Mouse (Mus musculus) thymus, postnatal 10 days (tissue): ENCODE data around the gene Slc25a45.

ENCODE experiments used
- DNase-seq, 2 experiments: peaks; one replicate each; pipeline ENCODE4 v3.0.0; 2021; ENCODE audit warnings: low spot score in 2 of 2

Gene Slc25a45

GRCm38 (mm10) chr19:5877618-5878361 lies at the start of gene Slc25a45:
TSS of gene Slc25a45 (plus strand) at chr19:5877808.
- peak; percentile 65 to 77 for DNase-seq

- DNase-seq = no peak
Observed at GRCm38 (mm10) chr19:5828155-5828554, 49.5 kb upstream of the Slc25a45 start.

- no peak for DNase-seq
Observed at GRCm38 (mm10) chr19:5828905-5829304, 48.7 kb upstream of the Slc25a45 start.

GRCm38 (mm10) chr19:5829958-5830615 lies 47.5 kb upstream of the Slc25a45 start:
- DNase-seq = no peak

GRCm38 (mm10) chr19:5830776-5831175 lies 46.8 kb upstream of the Slc25a45 start:
- no peak for DNase-seq

GRCm38 (mm10) chr19:5831224-5831957 lies 46.2 kb upstream of the Slc25a45 start:
- DNase-seq = no peak

GRCm38 (mm10) chr19:5831958-5832320 lies 45.7 kb upstream of the Slc25a45 start:
- no peak for DNase-seq

- DNase-seq = no peak
Observed at GRCm38 (mm10) chr19:5832326-5832725, 45.3 kb upstream of the Slc25a45 start.

- DNase-seq = no peak
Observed at GRCm38 (mm10) chr19:5833287-5834100, 44.1 kb upstream of the Slc25a45 start.

- no peak for DNase-seq
Observed at GRCm38 (mm10) chr19:5834260-5834925, 43.2 kb upstream of the Slc25a45 start.

GRCm38 (mm10) chr19:5835054-5835921 lies 42.3 kb upstream of the Slc25a45 start:
- no peak for DNase-seq

GRCm38 (mm10) chr19:5835922-5836430 lies 41.6 kb upstream of the Slc25a45 start:
- DNase-seq = no peak

- DNase-seq = no peak
Observed at GRCm38 (mm10) chr19:5836941-5837572, 40.6 kb upstream of the Slc25a45 start.

GRCm38 (mm10) chr19:5837606-5838005 lies 40.0 kb upstream of the Slc25a45 start:
- no peak for DNase-seq

- no peak for DNase-seq
Observed at GRCm38 (mm10) chr19:5838136-5838891, 39.3 kb upstream of the Slc25a45 start.

- DNase-seq = no peak
Observed at GRCm38 (mm10) chr19:5838892-5839165, 38.8 kb upstream of the Slc25a45 start.

- DNase-seq = no peak
Observed at GRCm38 (mm10) chr19:5839317-5840085, 38.1 kb upstream of the Slc25a45 start.
